Mouse (Mus musculus) embryonic fibroblast, embryonic 13.5 days (primary cell): ENCODE results near the gene Asic1. TPM values are rescaled to one million over a fixed set of nuclear protein-coding genes. Genes with fewer than 3 reads are reported as not detected.
"Not testable (repeated sequence)": the region's sequence is repeated elsewhere in the genome, so short reads cannot be mapped to it uniquely, and the experiment has no call there.

Experiments used
- H3K27ac ChIP-seq: 2 replicates; pipeline ENCODE4 v1.5.1; 2012; ENCODE audit warnings: low read length, control low read depth, inconsistent platforms; ENCODE audit not compliant: insufficient read depth
- H3K4me1 ChIP-seq: 2 replicates; pipeline ENCODE4 v1.6.1; 2011; ENCODE audit warnings: low read length; ENCODE audit not compliant: control insufficient read depth, insufficient read depth
- H3K4me3 ChIP-seq: 2 replicates; pipeline ENCODE4 v1.5.1; 2011; ENCODE audit warnings: mild to moderate bottlenecking, control low read depth, low read length; ENCODE audit not compliant: insufficient read depth
- CTCF ChIP-seq: IDR thresholded peaks from 2 replicates; pipeline ENCODE4 v1.5.1; 2011; ENCODE audit warnings: mild to moderate bottlenecking, control low read depth, low read length, moderate library complexity, borderline replicate concordance; ENCODE audit not compliant: insufficient read depth
- POLR2A ChIP-seq: IDR thresholded peaks from 2 replicates; pipeline ENCODE4 v1.6.1; 2011; ENCODE audit warnings: low read depth, mild to moderate bottlenecking, control low read depth, low read length, moderate library complexity
- polyA plus RNA-seq: library from polyadenylated mRNA; stranded (reverse); fragments of >200 nt; gene quantifications from 2 replicates; pipeline ENCODE4 v1.2.4, GENCODE M21; 2011; ENCODE audit warnings: low read depth; ENCODE audit not compliant: missing spikeins, insufficient read length

Asic1 gene
- polyA plus RNA-seq, 1 experiment: 1.0 TPM

- H3K4me3 ChIP-seq: no peak overlapping the region
- TF ChIP-seq CTCF (no peak), POLR2A (peak; percentile 17; the same call in 1 of the 2 replicates)
Measured at GRCm38 (mm10) chr15:99700219-99701106, 30.3 kb downstream of the Asic1 start.

GRCm38 (mm10) chr15:99701640-99701998 lies 31.5 kb downstream of the Asic1 start:
- H3K4me3 ChIP-seq: peak overlapping the region; percentile 74
- not testable (repeated sequence) for H3K27ac ChIP-seq, H3K4me1 ChIP-seq

More at GRCm38 (mm10) chr15:99700219-99701106, 30.3 kb downstream of the Asic1 start:
- H3K27ac ChIP-seq: no peak overlapping the region
- H3K4me1 ChIP-seq: 0 out of 2 replicates have a peak, but pooled peaks cover 9% of the 10 kb centered on the region

GRCm38 (mm10) chr15:99701999-99702900 lies 32.1 kb downstream of the Asic1 start, which contains the start of gene Smarcd1:
Gene Smarcd1 (plus strand): TSS chr15:99702129.
- peak within 1 kb of the TSS; percentile 43 for H3K27ac ChIP-seq
- H3K4me1 ChIP-seq: 0 out of 2 replicates have a peak, but pooled peaks cover 9% of the 10 kb centered on the region
- H3K4me3 ChIP-seq: peak within 1 kb of the TSS; percentile 74
- TF ChIP-seq POLR2A: peak; percentile 2; the same call in 1 of the 2 replicates
- peak; percentile 62 for TF ChIP-seq CTCF

- Histone ChIP-seq H3K27ac (no peak overlapping the region), H3K4me1 (0 out of 2 replicates have a peak, but pooled peaks cover 9% of the 10 kb centered on the region), H3K4me3 (peak overlapping the region; percentile 74)
- no peak for TF ChIP-seq CTCF
Measured at GRCm38 (mm10) chr15:99703104-99703503, 32.9 kb downstream of the Asic1 start.

GRCm38 (mm10) chr15:99703676-99704040 lies 33.5 kb downstream of the Asic1 start:
- Histone ChIP-seq H3K4me3 (no peak overlapping the region), H3K27ac (no peak overlapping the region)
- no peak for TF ChIP-seq POLR2A

GRCm38 (mm10) chr15:99704041-99704681 lies 34.0 kb downstream of the Asic1 start:
- Histone ChIP-seq H3K27ac (no peak overlapping the region), H3K4me3 (no peak overlapping the region), H3K4me1 (0 out of 2 replicates have a peak, but pooled peaks cover 9% of the 10 kb centered on the region)
- TF ChIP-seq CTCF: no peak
- TF ChIP-seq POLR2A: no peak

More at GRCm38 (mm10) chr15:99703676-99704040, 33.5 kb downstream of the Asic1 start:
- H3K4me1 ChIP-seq: 0 out of 2 replicates have a peak, but pooled peaks cover 9% of the 10 kb centered on the region

GRCm38 (mm10) chr15:99704881-99705280 lies 34.7 kb downstream of the Asic1 start:
- H3K4me3 ChIP-seq: no peak overlapping the region
- 0 out of 2 replicates have a peak, but pooled peaks cover 9% of the 10 kb centered on the region for H3K4me1 ChIP-seq
- no peak overlapping the region for H3K27ac ChIP-seq
- TF ChIP-seq POLR2A: no peak
- no peak for TF ChIP-seq CTCF

GRCm38 (mm10) chr15:99705440-99706048 lies 35.4 kb downstream of the Asic1 start, which contains the start of gene Gm17349:
Gene Gm17349 (minus strand): TSS chr15:99705490.
- Histone ChIP-seq H3K4me1 (0 out of 2 replicates have a peak, but pooled peaks cover 9% of the 10 kb centered on the region), H3K27ac (no peak within 1 kb of the TSS), H3K4me3 (no peak within 1 kb of the TSS)
- TF ChIP-seq CTCF (peak; percentile 48; the same call in 1 of the 2 replicates), POLR2A (no peak)

- Histone ChIP-seq H3K4me3 (no peak overlapping the region), H3K27ac (no peak overlapping the region), H3K4me1 (0 out of 2 replicates have a peak, but pooled peaks cover 3% of the 10 kb centered on the region)
- TF ChIP-seq CTCF (no peak), POLR2A (no peak)
Measured at GRCm38 (mm10) chr15:99708176-99708575, 38.0 kb downstream of the Asic1 start.
